Mouse (Mus musculus): ENCODE measurements around the gene D11Wsu47e. TPM values are rescaled to one million over a fixed set of nuclear protein-coding genes. Genes with fewer than 3 reads are reported as not detected.

D11Wsu47e gene
- polyA plus RNA-seq (2012; rRNA removed): 6.9 and 7.4 TPM in 2 replicates

DNA sequence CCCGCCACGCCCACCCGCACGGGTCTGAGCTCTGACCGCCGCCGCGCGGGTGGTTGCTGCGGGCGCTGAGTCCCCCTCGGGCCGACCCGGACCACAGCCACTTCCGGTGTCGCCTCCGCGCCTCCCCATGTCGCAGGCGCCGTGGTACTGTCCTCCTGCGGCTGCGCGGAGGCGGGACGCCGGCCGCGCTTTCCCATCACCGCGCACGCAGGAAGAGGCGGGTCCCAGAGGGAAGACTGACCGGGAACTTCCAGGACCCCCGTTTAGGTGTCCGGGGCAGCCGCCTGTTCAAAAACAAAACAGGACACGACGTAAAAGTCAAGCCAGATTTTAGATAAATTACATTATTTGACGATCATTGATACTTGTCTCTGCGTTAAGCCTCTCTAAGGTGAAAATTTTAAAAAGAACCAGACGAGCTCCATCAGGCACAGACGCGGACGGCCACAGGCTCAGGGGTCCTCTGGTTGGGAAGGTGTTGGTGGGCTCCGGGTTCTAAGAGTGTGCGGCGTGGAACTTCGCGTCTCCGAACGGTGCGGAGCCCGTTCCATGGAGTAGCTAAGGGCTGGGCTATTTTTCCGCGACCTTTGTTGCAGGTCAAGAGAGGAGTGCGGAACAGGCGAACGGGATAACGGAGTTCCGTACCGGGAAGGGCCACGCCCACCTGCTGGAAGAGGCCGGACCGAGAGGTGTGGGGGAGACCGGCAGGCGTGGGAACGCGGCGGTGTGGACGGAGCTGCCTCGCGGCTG, at the start of gene D11Wsu47e, which contains the start of gene Fam104a:
Gene D11Wsu47e (plus strand): TSS at position 456 of the 750 bp plus-strand sequence.
Gene Fam104a (minus strand): TSS at position 199 of the 750 bp plus-strand sequence.
- under 1% methylated on average over 73 of the region's 73 CpGs for WGBS
- DNase-seq (ENCODE audit: low read depth in 1 of 2, low spot score in 2 of 2): peak; percentile 87 to 95

DNA sequence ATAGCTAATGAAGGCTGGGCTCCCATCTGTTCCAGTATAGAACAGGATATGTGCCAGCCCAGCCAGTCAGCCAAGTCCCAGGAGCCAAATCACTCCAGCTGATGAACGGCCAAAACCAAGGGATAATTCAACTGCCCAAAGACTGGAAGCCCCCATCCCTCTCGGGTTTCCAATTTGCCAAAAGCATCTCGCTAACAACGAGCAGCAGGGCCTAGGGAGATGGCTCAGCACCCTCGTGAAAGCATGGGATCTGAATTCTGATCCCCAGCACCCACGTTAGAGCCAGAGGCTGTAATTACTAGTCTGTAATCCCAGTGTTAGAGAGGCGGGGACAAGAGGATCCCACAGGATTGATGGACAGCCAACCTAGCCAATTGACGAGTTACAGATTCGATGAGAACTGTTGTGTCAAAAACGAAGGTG, 49.5 kb upstream of the D11Wsu47e start:
- DNase-seq (ENCODE audit: low read depth in 1 of 2, low spot score in 2 of 2): no peak
- H3K27me3 ChIP-seq (ENCODE audit: control insufficient read depth, insufficient read depth, low read length): no peaks in the 10 kb centered on the region
- H3K4me3 ChIP-seq (ENCODE audit: extremely low read depth, insufficient read depth, insufficient read length): no peak overlapping the region
- H3K36me3 ChIP-seq (ENCODE audit: control insufficient read depth, insufficient read depth, low read length): no peaks in the 10 kb centered on the region
- H3K4me1 ChIP-seq (ENCODE audit: control insufficient read depth, insufficient read depth, insufficient read length): no peaks in the 10 kb centered on the region
- 88% methylated on average over 10 of the region's 10 CpGs for WGBS
- no peak for TF ChIP-seq CTCF (IDR thresholded peaks at IDR 0.05; ENCODE audit: extremely low read depth, insufficient read depth, insufficient read length, insufficient replicate concordance)
- no peak for TF ChIP-seq POLR2A (IDR thresholded peaks at IDR 0.05; ENCODE audit: low read depth, low read length)
- no peak overlapping the region for H3K27ac ChIP-seq (ENCODE audit: insufficient read depth, low read length)

More for the DNA sequence above, at the start of gene D11Wsu47e, which contains the start of gene Fam104a:
- H3K27me3 ChIP-seq (ENCODE audit: control insufficient read depth, insufficient read depth, low read length): no peaks in the 10 kb centered on the region
- H3K4me1 ChIP-seq (ENCODE audit: control insufficient read depth, insufficient read depth, insufficient read length): peaks cover 3% of the 10 kb centered on the region; the same call in 1 of the 2 replicates
- peak within 1 kb of the TSS; percentile 83 for H3K27ac ChIP-seq (ENCODE audit: insufficient read depth, low read length)
- H3K4me3 ChIP-seq (ENCODE audit: extremely low read depth, insufficient read depth, insufficient read length): peak within 1 kb of the TSS; percentile 87
- TF ChIP-seq CTCF (IDR thresholded peaks at IDR 0.05; ENCODE audit: extremely low read depth, insufficient read depth, insufficient read length, insufficient replicate concordance) (no peak), POLR2A (IDR thresholded peaks at IDR 0.05; ENCODE audit: low read depth, low read length) (peak; percentile 59)
- H3K36me3 ChIP-seq (ENCODE audit: control insufficient read depth, insufficient read depth, low read length): peaks cover 11% of the 10 kb centered on the region

DNA sequence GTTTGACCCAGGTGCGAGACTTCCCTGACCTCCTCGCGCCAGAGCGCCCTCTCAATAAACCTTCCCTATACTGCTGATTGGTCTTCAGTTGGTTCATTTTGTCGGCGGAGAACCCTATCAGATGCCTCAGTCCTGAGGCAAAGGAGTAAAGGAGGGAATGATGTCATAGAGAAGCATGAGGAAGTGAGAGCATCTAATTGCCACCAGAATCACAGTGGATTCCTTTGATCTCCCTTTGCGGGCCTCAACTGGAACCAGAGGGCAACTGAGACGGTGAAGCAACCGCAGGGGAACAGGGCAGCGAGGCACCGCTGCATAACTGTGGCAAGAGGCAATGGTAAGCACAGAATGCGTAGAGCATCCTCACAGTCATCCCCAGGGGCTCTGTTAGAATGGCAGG, 45.5 kb upstream of the D11Wsu47e start:
- DNase-seq (ENCODE audit: low read depth in 1 of 2, low spot score in 2 of 2): no peak
- H3K36me3 ChIP-seq (ENCODE audit: control insufficient read depth, insufficient read depth, low read length): no peaks in the 10 kb centered on the region
- TF ChIP-seq CTCF (IDR thresholded peaks at IDR 0.05; ENCODE audit: extremely low read depth, insufficient read depth, insufficient read length, insufficient replicate concordance) (no peak), POLR2A (IDR thresholded peaks at IDR 0.05; ENCODE audit: low read depth, low read length) (no peak)
- H3K27me3 ChIP-seq (ENCODE audit: control insufficient read depth, insufficient read depth, low read length): no peaks in the 10 kb centered on the region
- H3K4me3 ChIP-seq (ENCODE audit: extremely low read depth, insufficient read depth, insufficient read length): no peak overlapping the region
- no peaks in the 10 kb centered on the region for H3K4me1 ChIP-seq (ENCODE audit: control insufficient read depth, insufficient read depth, insufficient read length)
- no peak overlapping the region for H3K27ac ChIP-seq (ENCODE audit: insufficient read depth, low read length)
- WGBS: 74% methylated on average over 12 of the region's 12 CpGs

DNA sequence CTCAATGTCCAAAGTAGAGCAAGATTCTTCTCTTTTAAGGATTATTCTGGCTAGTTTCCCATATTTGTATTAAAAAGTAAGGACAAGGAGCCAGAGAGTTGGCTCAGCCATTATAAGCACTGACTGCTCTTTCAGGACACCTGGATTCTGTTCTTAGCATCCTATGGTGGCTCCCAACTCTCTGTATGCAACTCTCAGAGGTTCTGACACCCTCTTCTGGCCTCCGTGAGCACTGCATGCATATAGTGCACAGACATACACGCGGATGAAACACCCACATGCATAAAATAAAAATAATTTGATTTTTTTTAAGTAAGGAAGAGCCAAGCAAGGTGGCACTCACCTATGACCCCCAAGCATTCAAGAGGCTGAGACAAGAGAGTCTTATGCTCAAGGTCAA, 39.0 kb upstream of the D11Wsu47e start:
- TF ChIP-seq CTCF (IDR thresholded peaks at IDR 0.05; ENCODE audit: extremely low read depth, insufficient read depth, insufficient read length, insufficient replicate concordance) (no peak), POLR2A (IDR thresholded peaks at IDR 0.05; ENCODE audit: low read depth, low read length) (no peak)
- Histone ChIP-seq H3K27ac (ENCODE audit: insufficient read depth, low read length) (no peak overlapping the region), H3K4me3 (ENCODE audit: extremely low read depth, insufficient read depth, insufficient read length) (no peak overlapping the region), H3K27me3 (ENCODE audit: control insufficient read depth, insufficient read depth, low read length) (no peaks in the 10 kb centered on the region), H3K4me1 (ENCODE audit: control insufficient read depth, insufficient read depth, insufficient read length) (peaks cover 4% of the 10 kb centered on the region; the same call in 1 of the 2 replicates), H3K36me3 (ENCODE audit: control insufficient read depth, insufficient read depth, low read length) (no peaks in the 10 kb centered on the region)
- DNase-seq (ENCODE audit: low read depth in 1 of 2, low spot score in 2 of 2): no peak
- WGBS: 95% methylated on average over 3 of the region's 3 CpGs

DNA sequence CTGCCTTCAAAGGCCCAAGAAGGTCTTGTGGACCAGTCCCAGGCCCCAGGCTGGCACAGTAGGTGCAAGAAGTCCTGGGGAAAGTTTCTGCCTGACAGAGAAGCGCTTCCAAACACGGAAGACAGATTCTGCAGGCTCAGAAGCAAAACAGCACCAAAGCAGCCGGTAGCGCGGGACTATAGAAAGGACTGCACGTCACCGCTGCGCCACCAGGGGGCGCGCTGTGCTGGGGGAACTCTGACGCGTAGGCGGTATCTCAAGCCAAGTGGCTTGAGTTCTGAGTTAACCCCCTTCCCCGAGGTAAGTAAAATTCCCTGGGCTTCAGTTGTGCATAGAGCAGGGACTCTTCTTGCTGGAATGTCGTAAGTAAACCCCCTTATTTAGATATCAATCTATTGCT, 36.1 kb upstream of the D11Wsu47e start:
- whole genome bisulfite sequencing: 3% methylated on average over 15 of the region's 15 CpGs
- DNase-seq (ENCODE audit: low read depth in 1 of 2, low spot score in 2 of 2): peak; percentile 53 to 82

GRCm38 (mm10) chr11:113648690-113649352, 35.4 kb upstream of the D11Wsu47e start, which contains the start of gene Cog1:
Gene Cog1, plus strand, starts transcription at chr11:113649169.
- TF ChIP-seq POLR2A (IDR thresholded peaks at IDR 0.05; ENCODE audit: low read depth, low read length) (no peak), CTCF (IDR thresholded peaks at IDR 0.05; ENCODE audit: extremely low read depth, insufficient read depth, insufficient read length, insufficient replicate concordance) (no peak)
- Histone ChIP-seq H3K36me3 (ENCODE audit: control insufficient read depth, insufficient read depth, low read length) (peaks cover 19% of the 10 kb centered on the region), H3K4me1 (ENCODE audit: control insufficient read depth, insufficient read depth, insufficient read length) (peaks cover 7% of the 10 kb centered on the region; the same call in 1 of the 2 replicates), H3K27ac (ENCODE audit: insufficient read depth, low read length) (peak within 1 kb of the TSS; percentile 88), H3K27me3 (ENCODE audit: control insufficient read depth, insufficient read depth, low read length) (no peaks in the 10 kb centered on the region), H3K4me3 (ENCODE audit: extremely low read depth, insufficient read depth, insufficient read length) (peak within 1 kb of the TSS; percentile 98)
- 54% methylated on average over 26 of the region's 26 CpGs for WGBS
- DNase-seq (ENCODE audit: low read depth in 1 of 2, low spot score in 2 of 2): no peak

More for the DNA sequence above, 36.1 kb upstream of the D11Wsu47e start:
- H3K36me3 ChIP-seq (ENCODE audit: control insufficient read depth, insufficient read depth, low read length): peaks cover 14% of the 10 kb centered on the region
- H3K27ac ChIP-seq (ENCODE audit: insufficient read depth, low read length): no peak overlapping the region
- no peak overlapping the region for H3K4me3 ChIP-seq (ENCODE audit: extremely low read depth, insufficient read depth, insufficient read length)
- H3K4me1 ChIP-seq (ENCODE audit: control insufficient read depth, insufficient read depth, insufficient read length): peaks cover 7% of the 10 kb centered on the region; the same call in 1 of the 2 replicates
- H3K27me3 ChIP-seq (ENCODE audit: control insufficient read depth, insufficient read depth, low read length): no peaks in the 10 kb centered on the region
- TF ChIP-seq POLR2A (IDR thresholded peaks at IDR 0.05; ENCODE audit: low read depth, low read length): no peak
- TF ChIP-seq CTCF (IDR thresholded peaks at IDR 0.05; ENCODE audit: extremely low read depth, insufficient read depth, insufficient read length, insufficient replicate concordance): peak; percentile 99
